24 mouse cellular contexts compared by ENCODE assay signal in the genomic region with DNA sequence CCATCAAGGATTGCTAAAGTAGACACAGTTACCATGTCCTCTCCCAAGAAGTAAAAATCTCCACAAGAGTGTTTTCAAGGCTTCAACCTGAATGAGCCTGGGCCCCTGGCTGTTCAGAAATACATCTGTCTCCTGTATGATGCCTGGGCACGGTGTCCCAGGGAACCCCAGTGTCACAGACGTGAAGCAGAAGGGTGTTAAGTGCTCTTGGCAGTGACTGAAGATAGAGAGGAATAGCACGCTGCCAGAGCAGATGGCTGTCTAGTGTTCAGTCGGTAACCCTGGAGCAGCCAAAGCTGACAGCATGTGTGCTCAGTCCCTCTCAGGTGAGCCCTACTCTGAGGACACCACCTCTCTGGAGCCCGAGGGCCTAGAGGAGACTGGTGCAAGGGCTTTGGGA. TPM values are rescaled to one million over a fixed set of nuclear protein-coding genes. Genes with fewer than 3 reads are reported as not detected.
A peak's percentile ranks its signal among the peaks of the same experiment; 100 is the strongest.
DNase-seq lines count a peak whose midpoint lies in the region; ATAC-seq and TF ChIP-seq lines count a peak whose summit lies in the region.
"Had no signal": no experiment of that assay in that cellular context is flagged by ENCODE, and none has a peak within 500 bp of the region (broad histone marks: within the 10 kb centered on the region; RNA-seq: fewer than 3 reads in every experiment).

No protein-coding gene starts in this region.

- no peaks in the 10 kb centered on the region for H3K36me3 ChIP-seq in forebrain, postnatal 0 days (ENCODE audit: insufficient read depth)
- H3K36me3 ChIP-seq in forebrain, embryonic 11.5 days (ENCODE audit: control insufficient read depth, insufficient read depth, low read length) = no peaks in the 10 kb centered on the region
- no peaks in the 10 kb centered on the region for H3K36me3 ChIP-seq in hindbrain, embryonic 16.5 days (ENCODE audit: control insufficient read depth, insufficient read depth, low read length)
- no peaks in the 10 kb centered on the region for H3K36me3 ChIP-seq in hindbrain, embryonic 10.5 days
- H3K36me3 ChIP-seq in hindbrain, embryonic 14.5 days (replicated peaks; ENCODE audit: control insufficient read depth, insufficient read depth) = no peaks in the 10 kb centered on the region
- H3K36me3 ChIP-seq: embryonic facial prominence, embryonic 13.5 days; heart, embryonic 15.5 days; limb, embryonic 12.5 days; neural tube, embryonic 13.5 days had no signal

- WGBS in forebrain, postnatal 0 days = 65% methylated on average over 5 of the region's 5 CpGs
- 78% methylated on average over 5 of the region's 5 CpGs for WGBS in forebrain, embryonic 11.5 days
- 77% methylated on average over 5 of the region's 5 CpGs for WGBS in hindbrain, embryonic 16.5 days
- WGBS in hindbrain, embryonic 10.5 days = 75% methylated on average over 5 of the region's 5 CpGs
- WGBS in hindbrain, embryonic 14.5 days = 84% methylated on average over 5 of the region's 5 CpGs

- H3K4me3 ChIP-seq in forebrain, postnatal 0 days (ENCODE audit: low read depth, low read length) = no peak overlapping the region
- no peak overlapping the region for H3K4me3 ChIP-seq in forebrain, embryonic 11.5 days (ENCODE audit: low read depth, low read length)
- H3K4me3 ChIP-seq in hindbrain, embryonic 16.5 days (ENCODE audit: low read length) = no peak overlapping the region
- H3K4me3 ChIP-seq in hindbrain, embryonic 10.5 days = no peak overlapping the region
- H3K4me3 ChIP-seq in hindbrain, embryonic 14.5 days (replicated peaks; ENCODE audit: low read length) = no peak overlapping the region
- H3K4me3 ChIP-seq: embryonic facial prominence, embryonic 13.5 days; heart, embryonic 15.5 days; limb, embryonic 12.5 days; megakaryocyte, embryonic 14.5 days; neural tube, embryonic 13.5 days had no signal

- no peak overlapping the region for H3K27ac ChIP-seq in forebrain, postnatal 0 days (ENCODE audit: low read depth, low read length)
- H3K27ac ChIP-seq in forebrain, embryonic 11.5 days (ENCODE audit: low read depth, low read length) = no peak overlapping the region
- H3K27ac ChIP-seq in hindbrain, embryonic 16.5 days (ENCODE audit: low read depth, low read length) = no peak overlapping the region
- no peak overlapping the region for H3K27ac ChIP-seq in hindbrain, embryonic 10.5 days
- no peak overlapping the region for H3K27ac ChIP-seq in hindbrain, embryonic 14.5 days
- H3K27ac ChIP-seq: embryonic facial prominence, embryonic 13.5 days; heart, embryonic 15.5 days; kidney, postnatal 0 days; limb, embryonic 12.5 days; liver, embryonic 14.5 days; neural tube, embryonic 13.5 days had no signal

- ATAC-seq in forebrain, postnatal 0 days = peak; percentile 76
- ATAC-seq in forebrain, embryonic 11.5 days (replicated peaks; ENCODE audit: low FRiP score) = no peak
- peak; percentile 50; the same call in 1 of the 2 replicates for ATAC-seq in hindbrain, embryonic 16.5 days
- no peak for ATAC-seq in hindbrain, embryonic 14.5 days (ENCODE audit: low FRiP score)
- ATAC-seq: intestine, embryonic 16.5 days; Patski had no signal

- DNase-seq in forebrain, postnatal 0 days = peak; percentile 48
- DNase-seq in forebrain, embryonic 11.5 days (ENCODE audit: low spot score) = no peak
- no peak for DNase-seq in hindbrain, embryonic 10.5 days (ENCODE audit: low spot score)
- DNase-seq in cerebellum, adult 11-12 months = peak; percentile 45
- DNase-seq in cerebellum, postnatal 14 days = peak; percentile 79 to 86
- no peak for DNase-seq in embryo, embryonic 9.5 days (ENCODE audit: extremely low spot score)
- no peak for DNase-seq in hindbrain, embryonic 14.5 days (ENCODE audit: low spot score)
- DNase-seq: B cell, adult 2 months; gastrocnemius, postnatal 14 days; lung, postnatal 10 days; thymus, adult 18-20 months had no signal

- TF ChIP-seq CTCF in forebrain, postnatal 0 days (IDR thresholded peaks at IDR 0.05; ENCODE audit: low read depth) = no peak

- H3K4me2 ChIP-seq in forebrain, postnatal 0 days (ENCODE audit: low read depth) = no peak overlapping the region
- H3K4me2 ChIP-seq in forebrain, embryonic 11.5 days (ENCODE audit: low read depth, low read length, severe bottlenecking) = no peak overlapping the region
- no peak overlapping the region for H3K4me2 ChIP-seq in hindbrain, embryonic 16.5 days (ENCODE audit: low read length)
- no peak overlapping the region for H3K4me2 ChIP-seq in hindbrain, embryonic 14.5 days (replicated peaks)
- H3K4me2 ChIP-seq: embryonic facial prominence, embryonic 13.5 days; heart, embryonic 15.5 days; limb, embryonic 12.5 days; neural tube, embryonic 13.5 days had no signal

- H3K4me1 ChIP-seq in forebrain, postnatal 0 days (ENCODE audit: insufficient read depth) = peaks cover 2% of the 10 kb centered on the region; the same call in 1 of the 2 replicates
- H3K4me1 ChIP-seq in forebrain, embryonic 11.5 days (replicated peaks; ENCODE audit: control insufficient read depth, insufficient read depth, low read length) = peaks cover 3% of the 10 kb centered on the region; the same call in 1 of the 2 replicates
- H3K4me1 ChIP-seq in hindbrain, embryonic 16.5 days (ENCODE audit: control insufficient read depth, insufficient read depth, low read depth, low read length) = peaks cover 4% of the 10 kb centered on the region
- H3K4me1 ChIP-seq in hindbrain, embryonic 10.5 days (replicated peaks) = peaks cover 7% of the 10 kb centered on the region
- H3K4me1 ChIP-seq in hindbrain, embryonic 14.5 days (replicated peaks; ENCODE audit: control insufficient read depth, insufficient read depth, low read length) = no peaks in the 10 kb centered on the region; the same call in 1 of the 2 replicates

- no peaks in the 10 kb centered on the region for H3K27me3 ChIP-seq in forebrain, postnatal 0 days (ENCODE audit: insufficient read depth, low read length)
- peaks cover 2% of the 10 kb centered on the region; the same call in 1 of the 2 replicates for H3K27me3 ChIP-seq in forebrain, embryonic 11.5 days (ENCODE audit: control insufficient read depth, insufficient read depth, low read length)
- H3K27me3 ChIP-seq in hindbrain, embryonic 16.5 days (replicated peaks; ENCODE audit: control insufficient read depth, insufficient read depth, low read length) = peaks cover 1% of the 10 kb centered on the region
- H3K27me3 ChIP-seq in hindbrain, embryonic 10.5 days (ENCODE audit: insufficient read depth, poor library complexity, severe bottlenecking) = peaks cover 4% of the 10 kb centered on the region
- peaks cover 4% of the 10 kb centered on the region; the same call in 1 of the 2 replicates for H3K27me3 ChIP-seq in hindbrain, embryonic 14.5 days (ENCODE audit: control insufficient read depth, insufficient read depth, low read length)
- H3K27me3 ChIP-seq: Patski had no signal

- H3K9ac ChIP-seq in forebrain, postnatal 0 days = no peak overlapping the region
- no peak overlapping the region for H3K9ac ChIP-seq in forebrain, embryonic 11.5 days (ENCODE audit: low read length)
- no peak overlapping the region for H3K9ac ChIP-seq in hindbrain, embryonic 16.5 days (ENCODE audit: low read depth, low read length)
- no peak overlapping the region for H3K9ac ChIP-seq in hindbrain, embryonic 14.5 days
- H3K9ac ChIP-seq: embryonic facial prominence, embryonic 13.5 days; heart, embryonic 15.5 days; limb, embryonic 12.5 days; liver, embryonic 14.5 days; neural tube, embryonic 13.5 days had no signal

- no peaks in the 10 kb centered on the region for H3K9me3 ChIP-seq in forebrain, postnatal 0 days (ENCODE audit: low read length)
- no peaks in the 10 kb centered on the region for H3K9me3 ChIP-seq in forebrain, embryonic 11.5 days (ENCODE audit: control insufficient read depth, low read length)
- no peaks in the 10 kb centered on the region for H3K9me3 ChIP-seq in hindbrain, embryonic 16.5 days (ENCODE audit: control insufficient read depth, low read length)
- no peaks in the 10 kb centered on the region for H3K9me3 ChIP-seq in hindbrain, embryonic 10.5 days
- no peaks in the 10 kb centered on the region for H3K9me3 ChIP-seq in hindbrain, embryonic 14.5 days (ENCODE audit: control insufficient read depth, low read length)
- H3K9me3 ChIP-seq: embryonic facial prominence, embryonic 13.5 days; heart, embryonic 15.5 days; limb, embryonic 12.5 days; neural tube, embryonic 13.5 days had no signal

RNA-seq across cellular contexts. Expression of gene Mlph, which starts 18.1 kb away (rescaled TPM):
- 0.14 and 0.38 TPM in 2 replicates for total RNA-seq in forebrain, postnatal 0 days (2014; rRNA removed)
- polyA plus RNA-seq in forebrain, postnatal 0 days (2015; fragmentation: Nextera tagmentation; extraction: Ambion mirVana) = 0.19 and 0.33 TPM in 2 replicates
- polyA plus RNA-seq in forebrain, embryonic 11.5 days (2014; fragmentation: Nextera tagmentation; extraction: Ambion mirVana) = 0.13 and 0.23 TPM in 2 replicates
- 0.14 and 0.18 TPM in 2 replicates for polyA plus RNA-seq in hindbrain, embryonic 16.5 days (2015; fragmentation: Nextera tagmentation; extraction: Ambion mirVana)
- 0.14 and 0.32 TPM in 2 replicates for polyA plus RNA-seq in hindbrain, embryonic 10.5 days (2016; fragmentation: Nextera tagmentation; extraction: Ambion mirVana)
- polyA plus RNA-seq in hindbrain, embryonic 14.5 days (2014; fragmentation: Nextera tagmentation; extraction: Ambion mirVana) = 0.13 TPM in 2 replicates

RNA-seq across cellular contexts. Expression of gene Prlh, which starts 19.9 kb away (rescaled TPM):
- total RNA-seq in forebrain, postnatal 0 days (2014; rRNA removed) = not detected in 2 replicates
- polyA plus RNA-seq in forebrain, postnatal 0 days (2015; fragmentation: Nextera tagmentation; extraction: Ambion mirVana) = not detected in 2 replicates
- polyA plus RNA-seq in forebrain, embryonic 11.5 days (2014; fragmentation: Nextera tagmentation; extraction: Ambion mirVana) = not detected in 2 replicates
- polyA plus RNA-seq in hindbrain, embryonic 16.5 days (2015; fragmentation: Nextera tagmentation; extraction: Ambion mirVana) = not detected in 2 replicates
- not detected in 2 replicates for polyA plus RNA-seq in hindbrain, embryonic 10.5 days (2016; fragmentation: Nextera tagmentation; extraction: Ambion mirVana)
- not detected in 2 replicates for polyA plus RNA-seq in hindbrain, embryonic 14.5 days (2014; fragmentation: Nextera tagmentation; extraction: Ambion mirVana)
- total RNA-seq: adrenal gland, postnatal 4 days; gastrocnemius, postnatal 14 days; left cerebral cortex, adult 18-20 months had no signal
- polyA plus RNA-seq: embryonic facial prominence, embryonic 13.5 days; heart, embryonic 15.5 days; intestine, embryonic 16.5 days; kidney, postnatal 0 days; limb, embryonic 12.5 days; liver, embryonic 14.5 days; neural tube, embryonic 13.5 days; Patski; small intestine, adult 2 months had no signal

RNA-seq across cellular contexts. Expression of gene Rab17, which starts 36.5 kb away (rescaled TPM):
- total RNA-seq in forebrain, postnatal 0 days (2014; rRNA removed) = 0.15 and 0.62 TPM in 2 replicates
- polyA plus RNA-seq in forebrain, postnatal 0 days (2015; fragmentation: Nextera tagmentation; extraction: Ambion mirVana) = 0.30 TPM in 1 of 2 replicates, not detected in the other
- not detected in 2 replicates for polyA plus RNA-seq in forebrain, embryonic 11.5 days (2014; fragmentation: Nextera tagmentation; extraction: Ambion mirVana)
- 0.36 TPM in 1 of 2 replicates, not detected in the other for polyA plus RNA-seq in hindbrain, embryonic 16.5 days (2015; fragmentation: Nextera tagmentation; extraction: Ambion mirVana)
- polyA plus RNA-seq in hindbrain, embryonic 10.5 days (2016; fragmentation: Nextera tagmentation; extraction: Ambion mirVana) = 0.25 and 0.35 TPM in 2 replicates
- 0.13 TPM in 1 of 2 replicates, not detected in the other for polyA plus RNA-seq in hindbrain, embryonic 14.5 days (2014; fragmentation: Nextera tagmentation; extraction: Ambion mirVana)
- total RNA-seq: left cerebral cortex, adult 18-20 months had no signal

Comparison
In these comparisons a context has a peak if more than half of its experiments do, and no peak if none do; other contexts are left out.
1. ATAC-seq: peak in forebrain, postnatal 0 days (single experiment) and hindbrain, embryonic 16.5 days (single experiment); none in forebrain, embryonic 11.5 days (single experiment) and hindbrain, embryonic 14.5 days (single experiment).
2. DNase-seq: peak in forebrain, postnatal 0 days (single experiment), cerebellum, adult 11-12 months (single experiment) and cerebellum, postnatal 14 days (2 of 2); none in forebrain, embryonic 11.5 days (single experiment), hindbrain, embryonic 10.5 days (single experiment), embryo, embryonic 9.5 days (single experiment) and hindbrain, embryonic 14.5 days (single experiment).